Mouse (Mus musculus) ES-Bruce4 (cell line): ENCODE results near the gene Hps4.

Experiments
- EP300 ChIP-seq: IDR thresholded peaks from 2 replicates; pipeline ENCODE4 v1.6.1; 2011; ENCODE audit warnings: low read depth, low read length; ENCODE audit not compliant: insufficient read depth
- POLR2A ChIP-seq: IDR thresholded peaks from one replicate; pipeline ENCODE4 v1.8.1; 2011; ENCODE audit warnings: low read length; ENCODE audit not compliant: insufficient read depth

- TF ChIP-seq POLR2A = no peak
- TF ChIP-seq EP300 = no peak
These were observed at the start of gene Hps4, which contains the start of gene Srrd for GRCm38 (mm10) chr5:112342463-112343204.
